Mouse (Mus musculus) megakaryocyte, embryonic 14.5 days (primary cell): ENCODE results near the gene Tnfsfm13. TPM values are rescaled to one million over a fixed set of nuclear protein-coding genes. Genes with fewer than 3 reads are reported as not detected.
"Not testable (repeated sequence)": the region's sequence is repeated elsewhere in the genome, so short reads cannot be mapped to it uniquely, and the experiment has no call there.

Experiments
- H3K27me3 ChIP-seq: replicated peaks from 2 replicates; pipeline ENCODE3; 2012; ENCODE audit warnings: inconsistent platforms
- H3K36me3 ChIP-seq: replicated peaks from 2 replicates; pipeline ENCODE3; 2012; ENCODE audit warnings: low read length, inconsistent platforms, mixed read lengths
- H3K4me1 ChIP-seq: 2 replicates; pipeline ENCODE4 v1.6.1; 2012; ENCODE audit warnings: inconsistent platforms
- H3K4me3 ChIP-seq: replicated peaks from 2 replicates; pipeline ENCODE3; 2012; ENCODE audit warnings: moderate library complexity, mild to moderate bottlenecking, inconsistent platforms
- H3K9me3 ChIP-seq: 2 replicates; pipeline ENCODE4 v1.6.1; 2012; ENCODE audit warnings: inconsistent platforms
- FLI1 ChIP-seq: IDR thresholded peaks from 2 replicates; pipeline ENCODE4 v1.6.1; 2012; ENCODE audit warnings: low read length, inconsistent platforms, mixed read lengths
- GATA1 ChIP-seq: IDR thresholded peaks from 3 replicates; pipeline ENCODE4 v1.6.1; 2012; ENCODE audit warnings: mixed read lengths, low read length, inconsistent platforms, borderline replicate concordance
- polyA plus RNA-seq: library from polyadenylated mRNA; stranded (reverse); fragments of >175 nt; gene quantifications from 2 replicates; pipeline ENCODE4 v1.2.3, GENCODE M21; 2012; ENCODE audit warnings: low replicate concordance; ENCODE audit not compliant: insufficient read depth

Gene Tnfsfm13
- polyA plus RNA-seq: 2.0 and 2.5 TPM in 2 replicates

GRCm38 (mm10) chr11:69695361-69696181 is at the start of gene Tnfsfm13, which contains the start of gene Tnfsf12:
Tnfsfm13 (minus strand) TSS chr11:69696098.
Tnfsf12 (minus strand) TSS chr11:69695849.
- Histone ChIP-seq H3K4me3 (peak within 1 kb of the TSS; percentile 87), H3K9me3 (peaks cover 5% of the 10 kb centered on the region), H3K4me1 (peaks cover 53% of the 10 kb centered on the region), H3K27me3 (peaks cover 6% of the 10 kb centered on the region), H3K36me3 (no peaks in the 10 kb centered on the region)
- TF ChIP-seq FLI1 (no peak), GATA1 (no peak)

- not testable (repeated sequence) for H3K9me3 ChIP-seq, H3K4me3 ChIP-seq, H3K4me1 ChIP-seq, H3K27me3 ChIP-seq
- H3K36me3 ChIP-seq: peaks cover 33% of the 10 kb centered on the region
Measured at GRCm38 (mm10) chr11:69731408-69731807, 35.5 kb upstream of the Tnfsfm13 start.

- peaks cover 2% of the 10 kb centered on the region; the same call in 1 of the 2 replicates for H3K4me1 ChIP-seq
- H3K9me3 ChIP-seq: peaks cover 4% of the 10 kb centered on the region; the same call in 1 of the 2 replicates
- H3K4me3 ChIP-seq: no peak overlapping the region
- peaks cover 4% of the 10 kb centered on the region for H3K27me3 ChIP-seq
- H3K36me3 ChIP-seq: peaks cover 10% of the 10 kb centered on the region
- no peak for TF ChIP-seq FLI1
- no peak for TF ChIP-seq GATA1
Measured at GRCm38 (mm10) chr11:69729063-69729462, 33.2 kb upstream of the Tnfsfm13 start.

- H3K9me3 ChIP-seq: peaks cover 4% of the 10 kb centered on the region; the same call in 1 of the 2 replicates
- no peak overlapping the region for H3K4me3 ChIP-seq
- H3K27me3 ChIP-seq: peaks cover 7% of the 10 kb centered on the region
- H3K36me3 ChIP-seq: no peaks in the 10 kb centered on the region
- TF ChIP-seq GATA1 (no peak), FLI1 (no peak)
- peaks cover 2% of the 10 kb centered on the region; the same call in 1 of the 2 replicates for H3K4me1 ChIP-seq
Measured at GRCm38 (mm10) chr11:69725951-69726350, 30.1 kb upstream of the Tnfsfm13 start.

- H3K36me3 ChIP-seq: no peaks in the 10 kb centered on the region
- H3K27me3 ChIP-seq: peaks cover 7% of the 10 kb centered on the region
- TF ChIP-seq FLI1 (no peak), GATA1 (no peak)
- no peak overlapping the region for H3K4me3 ChIP-seq
- peaks cover 4% of the 10 kb centered on the region; the same call in 1 of the 2 replicates for H3K9me3 ChIP-seq
- peaks cover 2% of the 10 kb centered on the region; the same call in 1 of the 2 replicates for H3K4me1 ChIP-seq
Measured at GRCm38 (mm10) chr11:69723074-69723473, 27.2 kb upstream of the Tnfsfm13 start.

- H3K9me3 ChIP-seq: peaks cover 4% of the 10 kb centered on the region; the same call in 1 of the 2 replicates
- no peak overlapping the region for H3K4me3 ChIP-seq
- peaks cover 8% of the 10 kb centered on the region for H3K27me3 ChIP-seq
- H3K36me3 ChIP-seq: no peaks in the 10 kb centered on the region
- peaks cover 6% of the 10 kb centered on the region for H3K4me1 ChIP-seq
- TF ChIP-seq FLI1 (no peak), GATA1 (no peak)
Measured at GRCm38 (mm10) chr11:69720852-69721251, 25.0 kb upstream of the Tnfsfm13 start.

- Histone ChIP-seq H3K36me3 (no peaks in the 10 kb centered on the region), H3K9me3 (peaks cover 4% of the 10 kb centered on the region; the same call in 1 of the 2 replicates), H3K4me3 (no peak overlapping the region), H3K27me3 (peaks cover 8% of the 10 kb centered on the region), H3K4me1 (peaks cover 12% of the 10 kb centered on the region)
- TF ChIP-seq GATA1 (no peak), FLI1 (no peak)
Measured at GRCm38 (mm10) chr11:69719423-69719822, 23.5 kb upstream of the Tnfsfm13 start.

GRCm38 (mm10) chr11:69718661-69719060 is 22.8 kb upstream of the Tnfsfm13 start:
- no peak overlapping the region for H3K4me3 ChIP-seq
- peaks cover 4% of the 10 kb centered on the region; the same call in 1 of the 2 replicates for H3K9me3 ChIP-seq
- H3K36me3 ChIP-seq: no peaks in the 10 kb centered on the region
- peaks cover 12% of the 10 kb centered on the region for H3K4me1 ChIP-seq
- no peak for TF ChIP-seq FLI1
- peaks cover 8% of the 10 kb centered on the region for H3K27me3 ChIP-seq

GRCm38 (mm10) chr11:69716953-69717352 is 21.1 kb upstream of the Tnfsfm13 start:
- Histone ChIP-seq H3K4me1 (peaks cover 12% of the 10 kb centered on the region), H3K9me3 (peaks cover 4% of the 10 kb centered on the region; the same call in 1 of the 2 replicates), H3K36me3 (no peaks in the 10 kb centered on the region), H3K27me3 (peaks cover 8% of the 10 kb centered on the region), H3K4me3 (no peak overlapping the region)
- TF ChIP-seq GATA1 (no peak), FLI1 (no peak)

- no peaks in the 10 kb centered on the region for H3K36me3 ChIP-seq
- peaks cover 4% of the 10 kb centered on the region; the same call in 1 of the 2 replicates for H3K9me3 ChIP-seq
- TF ChIP-seq FLI1 (no peak), GATA1 (no peak)
- no peak overlapping the region for H3K4me3 ChIP-seq
- peaks cover 5% of the 10 kb centered on the region for H3K27me3 ChIP-seq
- H3K4me1 ChIP-seq: peaks cover 20% of the 10 kb centered on the region
Measured at GRCm38 (mm10) chr11:69715929-69716328, 20.0 kb upstream of the Tnfsfm13 start.
